Mouse (Mus musculus): ENCODE measurements around the gene Mgat3. TPM values are rescaled to one million over a fixed set of nuclear protein-coding genes. Genes with fewer than 3 reads are reported as not detected.

The Mgat3 gene
- polyA plus RNA-seq, 1 experiment from 2014 or later, result 6.7 TPM

- peak overlapping the region; percentile 78 for H3K4me3 ChIP-seq (replicated peaks; ENCODE audit: low read depth, low read length)
- H3K27me3 ChIP-seq (ENCODE audit: insufficient read depth, low read length), result no peaks in the 10 kb centered on the region
- 62% methylated on average over 9 of the region's 9 CpGs for WGBS
- no peaks in the 10 kb centered on the region for H3K36me3 ChIP-seq (ENCODE audit: insufficient read depth, low read length)
- peak overlapping the region; percentile 85; the same call in 1 of the 2 replicates for H3K9ac ChIP-seq (ENCODE audit: low read depth, low read length)
- no peak for TF ChIP-seq CTCF (IDR thresholded peaks at IDR 0.05; ENCODE audit: low read depth)
- peaks cover 8% of the 10 kb centered on the region for H3K4me1 ChIP-seq (replicated peaks; ENCODE audit: insufficient read depth, low read length)
- H3K4me2 ChIP-seq (ENCODE audit: low read length), result peak overlapping the region; percentile 66
- peak overlapping the region; percentile 98; the same call in 1 of the 2 replicates for H3K27ac ChIP-seq
- ATAC-seq (replicated peaks; ENCODE audit: low FRiP score, low read depth) (no peak), DNase-seq (ENCODE audit: low spot score) (peak; percentile 40)
- no peaks in the 10 kb centered on the region for H3K9me3 ChIP-seq (replicated peaks; ENCODE audit: low read length)
Measured at GRCm38 (mm10) chr15:80132452-80132851, 41.1 kb upstream of the Mgat3 start.

DNA sequence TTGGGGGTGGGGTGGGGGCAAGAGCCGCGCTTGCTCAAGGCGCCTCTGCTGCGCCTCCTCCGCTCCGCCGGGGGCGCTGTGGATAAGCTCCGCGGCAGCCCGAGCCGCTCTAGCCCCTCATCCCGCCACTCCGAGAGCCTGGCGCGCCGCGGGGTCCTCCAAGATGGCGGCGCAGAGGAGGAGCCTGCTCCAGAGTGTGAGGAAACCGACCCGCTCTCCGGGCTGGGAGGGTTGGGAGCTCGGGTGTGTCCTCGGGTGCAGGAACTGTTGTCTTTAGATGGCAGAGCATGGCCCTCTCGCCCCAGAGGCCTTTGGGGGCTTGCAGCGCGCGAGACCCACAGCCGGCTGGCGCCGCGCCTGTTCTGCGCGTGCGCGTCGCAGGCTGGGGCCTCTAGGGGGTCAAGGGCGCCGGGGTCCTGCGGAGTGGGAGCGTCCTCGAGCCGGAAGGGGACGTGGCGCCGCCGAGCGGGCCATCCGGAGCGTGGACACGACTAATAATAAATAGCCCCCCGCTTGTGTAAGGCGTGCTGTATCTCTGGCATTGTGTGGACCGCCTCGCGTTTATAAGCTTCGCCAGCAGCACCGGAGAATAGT, 40.4 kb upstream of the Mgat3 start, which contains the start of gene Tab1:
Gene Tab1 (plus strand): TSS at position 135 of the 594 bp plus-strand sequence.
- DNase-seq (ENCODE audit: low spot score), result peak; percentile 96
- Histone ChIP-seq H3K27ac (peak within 1 kb of the TSS; percentile 98), H3K4me1 (replicated peaks; ENCODE audit: insufficient read depth, low read length) (peaks cover 8% of the 10 kb centered on the region), H3K36me3 (ENCODE audit: insufficient read depth, low read length) (no peaks in the 10 kb centered on the region), H3K4me2 (ENCODE audit: low read length) (peak within 1 kb of the TSS; percentile 66), H3K9me3 (replicated peaks; ENCODE audit: low read length) (no peaks in the 10 kb centered on the region), H3K4me3 (replicated peaks; ENCODE audit: low read depth, low read length) (peak within 1 kb of the TSS; percentile 78), H3K9ac (ENCODE audit: low read depth, low read length) (peak within 1 kb of the TSS; percentile 85), H3K27me3 (ENCODE audit: insufficient read depth, low read length) (no peaks in the 10 kb centered on the region)
- TF ChIP-seq CTCF (IDR thresholded peaks at IDR 0.05; ENCODE audit: low read depth), result peak; percentile 78
- under 1% methylated on average over 59 of the region's 59 CpGs for WGBS
- ATAC-seq (replicated peaks; ENCODE audit: low FRiP score, low read depth), result peak; percentile 96

GRCm38 (mm10) chr15:80133682-80134449, 39.7 kb upstream of the Mgat3 start:
- WGBS, result 8% methylated on average over 14 of the region's 14 CpGs
- Histone ChIP-seq H3K9ac (ENCODE audit: low read depth, low read length) (peak overlapping the region; percentile 85), H3K27ac (peak overlapping the region; percentile 98), H3K27me3 (ENCODE audit: insufficient read depth, low read length) (no peaks in the 10 kb centered on the region), H3K4me2 (ENCODE audit: low read length) (peak overlapping the region; percentile 66), H3K4me3 (replicated peaks; ENCODE audit: low read depth, low read length) (peak overlapping the region; percentile 78), H3K36me3 (ENCODE audit: insufficient read depth, low read length) (no peaks in the 10 kb centered on the region), H3K4me1 (replicated peaks; ENCODE audit: insufficient read depth, low read length) (peaks cover 13% of the 10 kb centered on the region), H3K9me3 (replicated peaks; ENCODE audit: low read length) (no peaks in the 10 kb centered on the region)
- TF ChIP-seq CTCF (IDR thresholded peaks at IDR 0.05; ENCODE audit: low read depth), result no peak
- ATAC-seq (replicated peaks; ENCODE audit: low FRiP score, low read depth) (no peak), DNase-seq (ENCODE audit: low spot score) (peak; percentile 33)

- peak overlapping the region; percentile 78 for H3K4me3 ChIP-seq (replicated peaks; ENCODE audit: low read depth, low read length)
- no peak for DNase-seq (ENCODE audit: low spot score)
- peak overlapping the region; percentile 85 for H3K9ac ChIP-seq (ENCODE audit: low read depth, low read length)
- no peaks in the 10 kb centered on the region for H3K27me3 ChIP-seq (ENCODE audit: insufficient read depth, low read length)
- TF ChIP-seq CTCF (IDR thresholded peaks at IDR 0.05; ENCODE audit: low read depth), result no peak
- 50% methylated on average over 9 of the region's 9 CpGs for WGBS
- H3K27ac ChIP-seq, result peak overlapping the region; percentile 98
- H3K4me2 ChIP-seq (ENCODE audit: low read length), result peak overlapping the region; percentile 66
- H3K9me3 ChIP-seq (replicated peaks; ENCODE audit: low read length), result no peaks in the 10 kb centered on the region
- no peaks in the 10 kb centered on the region for H3K36me3 ChIP-seq (ENCODE audit: insufficient read depth, low read length)
- peaks cover 13% of the 10 kb centered on the region for H3K4me1 ChIP-seq (replicated peaks; ENCODE audit: insufficient read depth, low read length)
- no peak for ATAC-seq (replicated peaks; ENCODE audit: low FRiP score, low read depth)
Measured at GRCm38 (mm10) chr15:80134450-80134847, 39.1 kb upstream of the Mgat3 start.

DNA sequence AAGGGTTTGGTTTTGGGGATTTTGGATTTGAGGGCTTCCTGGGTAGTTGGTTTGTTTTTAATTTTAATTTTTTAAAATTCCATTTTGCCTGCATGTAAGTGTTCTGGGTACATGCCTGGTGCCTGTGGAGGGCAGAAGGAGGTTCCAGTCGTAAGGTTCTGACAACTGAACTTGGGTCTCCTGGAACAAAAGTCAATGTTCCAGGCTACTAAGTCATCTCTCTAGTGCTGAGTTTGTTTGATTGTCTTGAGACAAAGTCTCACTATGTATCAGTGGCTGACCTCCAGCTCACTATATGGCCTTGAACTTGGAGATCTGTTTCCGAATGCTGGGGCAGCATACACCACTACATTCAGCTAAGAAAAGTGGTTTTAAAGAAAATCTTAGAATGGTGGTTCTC, 38.0 kb upstream of the Mgat3 start:
- ATAC-seq (replicated peaks; ENCODE audit: low FRiP score, low read depth) (no peak), DNase-seq (ENCODE audit: low spot score) (no peak)
- H3K27ac ChIP-seq, result no peak overlapping the region
- no peaks in the 10 kb centered on the region for H3K27me3 ChIP-seq (ENCODE audit: insufficient read depth, low read length)
- H3K9ac ChIP-seq (ENCODE audit: low read depth, low read length), result no peak overlapping the region
- H3K4me3 ChIP-seq (replicated peaks; ENCODE audit: low read depth, low read length), result no peak overlapping the region
- no peak for TF ChIP-seq CTCF (IDR thresholded peaks at IDR 0.05; ENCODE audit: low read depth)
- no peak overlapping the region for H3K4me2 ChIP-seq (ENCODE audit: low read length)
- no peaks in the 10 kb centered on the region for H3K9me3 ChIP-seq (replicated peaks; ENCODE audit: low read length)
- peaks cover 13% of the 10 kb centered on the region for H3K4me1 ChIP-seq (replicated peaks; ENCODE audit: insufficient read depth, low read length)
- 0 out of 2 replicates have a peak, but pooled peaks cover under 1% of the 10 kb centered on the region for H3K36me3 ChIP-seq (ENCODE audit: insufficient read depth, low read length)
- 92% methylated on average over 2 of the region's 2 CpGs for WGBS

- 0 out of 2 replicates have a peak, but pooled peaks cover 9% of the 10 kb centered on the region for H3K36me3 ChIP-seq (ENCODE audit: insufficient read depth, low read length)
- ATAC-seq (replicated peaks; ENCODE audit: low FRiP score, low read depth) (no peak), DNase-seq (ENCODE audit: low spot score) (no peak)
- no peak overlapping the region for H3K4me2 ChIP-seq (ENCODE audit: low read length)
- H3K27ac ChIP-seq, result no peak overlapping the region
- WGBS, result 89% methylated on average over 3 of the region's 3 CpGs
- no peaks in the 10 kb centered on the region for H3K9me3 ChIP-seq (replicated peaks; ENCODE audit: low read length)
- H3K4me3 ChIP-seq (replicated peaks; ENCODE audit: low read depth, low read length), result no peak overlapping the region
- peaks cover 13% of the 10 kb centered on the region for H3K4me1 ChIP-seq (replicated peaks; ENCODE audit: insufficient read depth, low read length)
- TF ChIP-seq CTCF (IDR thresholded peaks at IDR 0.05; ENCODE audit: low read depth), result no peak
- no peak overlapping the region for H3K9ac ChIP-seq (ENCODE audit: low read depth, low read length)
- no peaks in the 10 kb centered on the region for H3K27me3 ChIP-seq (ENCODE audit: insufficient read depth, low read length)
Measured at GRCm38 (mm10) chr15:80136645-80137044, 36.9 kb upstream of the Mgat3 start.

Measured in kidney, postnatal 0 days (tissue).